Mouse (Mus musculus): ENCODE results near the gene Olfr552. TPM values are rescaled to one million over a fixed set of nuclear protein-coding genes. Genes with fewer than 3 reads are reported as not detected.
"Not testable (repeated sequence)": the region's sequence is repeated elsewhere in the genome, so short reads cannot be mapped to it uniquely, and the experiment has no call there.

The Olfr552 gene
- polyA plus RNA-seq, 1 experiment = not detected

DNA sequence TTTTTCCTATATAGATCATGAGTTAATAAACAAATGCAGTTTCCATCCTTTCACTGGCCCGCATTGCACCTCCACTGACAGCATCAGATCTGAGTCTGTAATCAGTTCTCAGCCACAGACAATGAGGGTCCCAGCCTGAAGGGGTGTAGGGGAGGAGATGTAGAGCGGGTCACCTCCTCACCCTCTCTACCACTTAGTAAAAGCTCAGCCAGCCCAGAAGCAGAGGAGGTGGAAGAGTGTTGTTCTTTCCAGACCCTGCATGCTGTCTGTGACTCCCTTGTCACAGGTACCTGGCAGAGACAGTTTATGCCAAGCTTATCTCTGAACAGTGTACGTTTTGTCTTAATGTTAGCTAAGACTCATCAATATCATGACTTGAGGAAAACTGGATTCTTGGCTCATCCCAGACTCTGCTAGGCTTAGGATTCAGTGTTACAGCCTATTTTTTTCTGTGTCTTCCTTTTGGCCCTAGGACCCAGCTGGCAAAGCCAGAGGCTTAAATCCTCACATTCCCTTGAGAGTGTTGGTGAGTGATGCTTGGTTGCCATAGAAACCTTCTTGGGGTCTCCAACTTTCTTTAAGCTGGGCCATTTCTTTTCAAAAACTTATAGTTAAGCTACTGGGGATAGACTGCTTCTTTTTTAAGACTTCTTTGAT, 24.3 kb upstream of the Olfr552 start:
- TF ChIP-seq CTCF (IDR thresholded peaks at IDR 0.05; ENCODE audit: control insufficient read depth, insufficient read depth, insufficient replicate concordance, low read depth, low read length) (no peak), POLR2A (IDR thresholded peaks at IDR 0.05; ENCODE audit: control insufficient read depth, low read depth, low read length) (no peak)
- Histone ChIP-seq H3K27ac (ENCODE audit: control insufficient read depth, insufficient read depth, low read depth, low read length) (no peak overlapping the region), H3K27me3 (ENCODE audit: control insufficient read depth, insufficient read depth, low read length) (no peaks in the 10 kb centered on the region), H3K4me3 (ENCODE audit: control insufficient read depth, low read depth, low read length) (no peak overlapping the region), H3K4me1 (ENCODE audit: control insufficient read depth, insufficient read depth, low read length) (no peaks in the 10 kb centered on the region), H3K36me3 (ENCODE audit: control insufficient read depth, insufficient read depth, low read length) (no peaks in the 10 kb centered on the region)

DNA sequence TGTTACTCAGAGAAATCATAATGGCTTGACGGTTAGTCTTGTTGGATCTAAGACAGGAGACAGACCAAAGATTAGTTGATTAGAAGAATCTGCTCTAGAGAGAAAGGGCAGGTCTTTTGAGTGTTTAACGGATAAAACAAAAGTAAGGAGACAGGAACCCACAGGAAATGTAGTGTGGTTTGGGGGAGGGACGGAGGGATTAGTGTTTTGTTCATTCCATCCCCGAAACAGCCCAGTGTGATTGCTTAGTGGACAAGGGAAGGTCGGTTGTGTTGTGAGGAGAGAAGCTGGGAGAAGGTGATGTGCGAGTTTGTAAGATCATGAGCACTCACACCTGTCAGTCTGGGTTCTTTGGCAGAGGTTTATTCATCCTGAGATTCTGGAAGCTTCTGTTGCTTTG, 21.6 kb upstream of the Olfr552 start:
- H3K4me3 ChIP-seq (ENCODE audit: control insufficient read depth, low read depth, low read length) = no peak overlapping the region
- TF ChIP-seq CTCF (IDR thresholded peaks at IDR 0.05; ENCODE audit: control insufficient read depth, insufficient read depth, insufficient replicate concordance, low read depth, low read length) = no peak
- TF ChIP-seq POLR2A (IDR thresholded peaks at IDR 0.05; ENCODE audit: control insufficient read depth, low read depth, low read length) = no peak
- no peak overlapping the region for H3K27ac ChIP-seq (ENCODE audit: control insufficient read depth, insufficient read depth, low read depth, low read length)
- no peaks in the 10 kb centered on the region for H3K27me3 ChIP-seq (ENCODE audit: control insufficient read depth, insufficient read depth, low read length)
- no peaks in the 10 kb centered on the region for H3K4me1 ChIP-seq (ENCODE audit: control insufficient read depth, insufficient read depth, low read length)
- H3K36me3 ChIP-seq (ENCODE audit: control insufficient read depth, insufficient read depth, low read length) = no peaks in the 10 kb centered on the region

DNA sequence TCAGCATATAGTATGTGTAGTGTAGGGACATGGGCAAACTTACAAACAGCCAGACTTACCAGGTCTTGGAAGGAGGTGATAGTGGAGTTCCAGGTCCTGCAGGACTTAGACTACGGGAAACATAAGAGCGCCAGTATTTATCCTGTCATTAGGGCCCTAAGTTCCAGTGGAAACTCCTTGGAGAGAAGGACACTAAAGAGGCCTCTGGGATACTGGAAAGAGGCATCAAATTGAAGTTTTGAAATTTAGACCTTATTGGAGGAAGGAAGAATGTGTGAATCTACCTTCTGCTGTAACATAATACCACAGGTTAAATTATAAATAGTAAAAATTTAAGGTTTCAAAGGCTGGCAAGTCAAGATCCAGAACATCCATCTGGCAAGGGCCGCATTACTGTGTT, 5.8 kb upstream of the Olfr552 start, which contains the start of gene Olfr551:
Gene Olfr551, minus strand, starts transcription at position 101 of the 400 bp plus-strand sequence.
- no peak within 1 kb of the TSS for H3K4me3 ChIP-seq (ENCODE audit: control insufficient read depth, low read depth, low read length)
- no peaks in the 10 kb centered on the region for H3K4me1 ChIP-seq (ENCODE audit: control insufficient read depth, insufficient read depth, low read length)
- TF ChIP-seq POLR2A (IDR thresholded peaks at IDR 0.05; ENCODE audit: control insufficient read depth, low read depth, low read length) (no peak), CTCF (IDR thresholded peaks at IDR 0.05; ENCODE audit: control insufficient read depth, insufficient read depth, insufficient replicate concordance, low read depth, low read length) (no peak)

DNA sequence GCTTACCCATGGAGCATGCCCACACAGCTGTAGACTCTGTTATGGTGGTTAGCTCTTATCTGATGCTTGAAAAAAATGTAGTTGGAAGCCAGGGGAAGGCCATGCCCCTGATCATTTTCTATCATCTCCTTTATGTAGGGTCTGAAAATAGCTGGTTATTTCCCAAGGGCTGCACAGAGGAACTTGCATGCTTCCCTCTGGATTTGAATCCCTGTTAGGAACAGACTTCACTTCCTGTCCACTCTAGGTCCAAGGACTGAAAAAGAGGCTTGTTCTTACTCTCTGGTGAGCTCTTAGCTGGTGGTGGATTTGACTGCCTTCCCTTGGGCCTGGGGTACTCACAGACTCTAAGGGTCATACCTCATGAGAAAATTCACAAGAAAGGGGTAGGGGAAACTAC, 20.5 kb downstream of the Olfr552 start, which contains the start of gene Olfr553:
Gene Olfr553, minus strand, starts transcription at position 101 of the 400 bp plus-strand sequence.
- Histone ChIP-seq H3K27me3 (ENCODE audit: control insufficient read depth, insufficient read depth, low read length) (no peaks in the 10 kb centered on the region), H3K36me3 (ENCODE audit: control insufficient read depth, insufficient read depth, low read length) (no peaks in the 10 kb centered on the region), H3K27ac (ENCODE audit: control insufficient read depth, insufficient read depth, low read depth, low read length) (no peak within 1 kb of the TSS), H3K4me1 (ENCODE audit: control insufficient read depth, insufficient read depth, low read length) (no peaks in the 10 kb centered on the region), H3K4me3 (ENCODE audit: control insufficient read depth, low read depth, low read length) (no peak within 1 kb of the TSS)
- TF ChIP-seq POLR2A (IDR thresholded peaks at IDR 0.05; ENCODE audit: control insufficient read depth, low read depth, low read length) = no peak
- TF ChIP-seq CTCF (IDR thresholded peaks at IDR 0.05; ENCODE audit: control insufficient read depth, insufficient read depth, insufficient replicate concordance, low read depth, low read length) = no peak

More for the DNA sequence above, 5.8 kb upstream of the Olfr552 start, which contains the start of gene Olfr551:
- Histone ChIP-seq H3K27me3 (ENCODE audit: control insufficient read depth, insufficient read depth, low read length) (no peaks in the 10 kb centered on the region), H3K27ac (ENCODE audit: control insufficient read depth, insufficient read depth, low read depth, low read length) (no peak within 1 kb of the TSS), H3K36me3 (ENCODE audit: control insufficient read depth, insufficient read depth, low read length) (no peaks in the 10 kb centered on the region)

DNA sequence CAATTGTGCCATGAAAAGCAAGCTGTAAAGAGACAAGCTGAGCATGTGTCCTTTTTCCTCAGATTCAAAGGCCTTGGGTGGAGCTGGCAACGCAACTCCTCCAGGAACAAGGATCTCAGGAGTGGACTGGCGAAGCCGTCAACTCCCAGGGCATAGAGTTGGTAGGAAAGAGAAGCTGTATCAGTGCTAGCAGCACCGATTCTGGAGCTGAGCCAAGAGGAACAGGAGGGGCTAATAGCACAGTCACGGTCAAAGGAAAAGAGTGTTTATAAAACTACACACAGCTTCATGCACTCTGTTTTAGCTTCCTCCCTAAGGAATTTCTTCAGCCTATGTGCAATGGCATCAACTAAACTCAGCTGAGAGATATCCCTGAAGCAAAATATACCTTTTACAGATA, 22.0 kb downstream of the Olfr552 start:
- TF ChIP-seq POLR2A (IDR thresholded peaks at IDR 0.05; ENCODE audit: control insufficient read depth, low read depth, low read length) (no peak), CTCF (IDR thresholded peaks at IDR 0.05; ENCODE audit: control insufficient read depth, insufficient read depth, insufficient replicate concordance, low read depth, low read length) (no peak)
- no peak overlapping the region for H3K4me3 ChIP-seq (ENCODE audit: control insufficient read depth, low read depth, low read length)
- no peaks in the 10 kb centered on the region for H3K27me3 ChIP-seq (ENCODE audit: control insufficient read depth, insufficient read depth, low read length)
- H3K27ac ChIP-seq (ENCODE audit: control insufficient read depth, insufficient read depth, low read depth, low read length) = no peak overlapping the region
- no peaks in the 10 kb centered on the region for H3K4me1 ChIP-seq (ENCODE audit: control insufficient read depth, insufficient read depth, low read length)
- H3K36me3 ChIP-seq (ENCODE audit: control insufficient read depth, insufficient read depth, low read length) = no peaks in the 10 kb centered on the region

DNA sequence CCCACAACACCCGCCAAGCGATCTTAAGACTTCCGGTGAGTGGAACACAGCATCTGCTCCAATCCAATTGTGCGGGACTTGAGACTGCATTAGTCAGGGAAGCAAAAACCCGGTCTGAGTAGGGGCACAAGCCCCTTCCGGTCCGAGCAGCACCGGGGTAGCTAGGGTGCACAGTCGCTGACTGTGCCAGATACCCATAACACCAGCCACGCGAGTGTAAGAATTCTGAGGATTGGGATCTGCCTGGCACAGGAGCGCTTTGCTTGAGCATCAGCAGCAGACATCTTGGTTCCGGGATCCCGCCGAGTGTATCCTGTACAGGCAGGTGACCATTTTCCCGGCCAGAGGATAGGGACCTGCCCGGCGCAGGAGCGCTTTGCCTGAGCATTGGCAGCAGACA, 22.8 kb downstream of the Olfr552 start:
- H3K4me1 ChIP-seq (ENCODE audit: control insufficient read depth, insufficient read depth, low read length); H3K27me3 ChIP-seq (ENCODE audit: control insufficient read depth, insufficient read depth, low read length); H3K36me3 ChIP-seq (ENCODE audit: control insufficient read depth, insufficient read depth, low read length); H3K4me3 ChIP-seq (ENCODE audit: control insufficient read depth, low read depth, low read length); H3K27ac ChIP-seq (ENCODE audit: control insufficient read depth, insufficient read depth, low read depth, low read length): not testable (repeated sequence)

DNA sequence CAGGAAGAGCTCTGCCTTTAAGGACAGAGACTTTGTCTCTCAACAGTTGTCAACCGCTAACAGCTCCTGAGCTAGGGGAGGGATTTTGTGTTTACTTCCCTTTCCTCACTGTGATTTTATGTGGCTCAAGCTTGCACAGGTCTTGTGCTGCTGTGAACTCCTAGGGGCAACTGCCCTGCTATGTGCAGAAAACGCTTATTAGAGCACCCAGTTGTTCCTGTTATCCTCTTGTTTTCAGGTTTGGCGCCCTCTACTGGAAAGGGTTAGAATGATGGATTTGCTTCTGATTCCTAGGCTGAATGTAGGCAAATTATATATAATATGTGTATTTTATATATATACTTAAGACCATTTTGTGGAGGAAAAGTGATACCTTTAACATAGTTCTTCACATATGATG, 39.1 kb downstream of the Olfr552 start:
- no peaks in the 10 kb centered on the region for H3K27me3 ChIP-seq (ENCODE audit: control insufficient read depth, insufficient read depth, low read length)

More for the DNA sequence above, 39.1 kb downstream of the Olfr552 start:
- no peaks in the 10 kb centered on the region for H3K36me3 ChIP-seq (ENCODE audit: control insufficient read depth, insufficient read depth, low read length)
- H3K4me1 ChIP-seq (ENCODE audit: control insufficient read depth, insufficient read depth, low read length) = no peaks in the 10 kb centered on the region
- no peak overlapping the region for H3K27ac ChIP-seq (ENCODE audit: control insufficient read depth, insufficient read depth, low read depth, low read length)
- no peak for TF ChIP-seq POLR2A (IDR thresholded peaks at IDR 0.05; ENCODE audit: control insufficient read depth, low read depth, low read length)
- TF ChIP-seq CTCF (IDR thresholded peaks at IDR 0.05; ENCODE audit: control insufficient read depth, insufficient read depth, insufficient replicate concordance, low read depth, low read length) = no peak
- H3K4me3 ChIP-seq (ENCODE audit: control insufficient read depth, low read depth, low read length) = no peak overlapping the region

Data from testis, adult 2 months (tissue).